Mouse (Mus musculus): Measurements from ENCODE around the gene Vti1a. TPM values are rescaled to one million over a fixed set of nuclear protein-coding genes. Genes with fewer than 3 reads are reported as not detected.

Vti1a gene
- total RNA-seq, 2 experiments from 2014 or later, result 61.6 to 63.4 TPM

DNA sequence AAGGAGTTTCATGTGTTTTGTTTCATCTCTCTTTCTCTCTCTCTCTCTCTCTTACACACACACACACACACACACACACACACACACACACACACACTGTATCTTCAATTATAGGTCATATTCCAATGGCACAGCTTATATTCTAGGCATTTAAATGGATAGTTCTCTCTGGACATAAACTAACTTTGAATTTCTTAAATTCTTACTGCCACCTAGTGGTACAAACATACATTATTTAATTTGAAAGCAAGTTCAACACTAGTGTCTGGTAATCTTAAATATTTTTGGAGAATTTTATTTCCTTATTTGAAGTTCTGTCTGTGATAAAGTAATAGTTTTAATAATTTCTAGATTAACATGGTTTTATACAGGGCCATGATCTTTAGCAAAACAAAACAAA is 11.1 kb upstream of the Vti1a start:
- DNase-seq (ENCODE audit: low spot score in 2 of 2), result no peak
- intact Hi-C loops (cut with DNase I), result no loop called here

DNA sequence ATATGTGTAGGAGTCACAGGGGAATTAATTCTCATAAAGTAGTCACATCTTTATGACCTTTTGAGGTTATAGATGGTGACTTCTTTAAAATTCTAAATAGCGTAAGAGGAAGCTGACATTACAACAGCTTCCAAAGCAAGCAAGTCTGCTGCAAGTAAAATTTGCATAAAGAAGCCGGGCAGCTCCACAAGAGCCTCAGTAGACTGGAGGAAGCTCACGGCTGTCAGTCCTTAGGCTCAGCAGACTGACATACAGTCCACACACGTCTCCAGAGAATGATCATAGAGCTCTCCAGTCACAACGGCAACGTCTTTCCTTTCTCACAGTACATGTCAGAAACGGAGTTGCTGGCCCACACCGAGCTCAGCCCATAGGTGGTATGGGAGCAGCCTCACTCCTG is 4.2 kb upstream of the Vti1a start:
- intact Hi-C loops (cut with DNase I), result loop anchor here (10.0 kb wide), 1 partner anchor 217 kb away; no protein-coding TSS in a partner anchor

DNA sequence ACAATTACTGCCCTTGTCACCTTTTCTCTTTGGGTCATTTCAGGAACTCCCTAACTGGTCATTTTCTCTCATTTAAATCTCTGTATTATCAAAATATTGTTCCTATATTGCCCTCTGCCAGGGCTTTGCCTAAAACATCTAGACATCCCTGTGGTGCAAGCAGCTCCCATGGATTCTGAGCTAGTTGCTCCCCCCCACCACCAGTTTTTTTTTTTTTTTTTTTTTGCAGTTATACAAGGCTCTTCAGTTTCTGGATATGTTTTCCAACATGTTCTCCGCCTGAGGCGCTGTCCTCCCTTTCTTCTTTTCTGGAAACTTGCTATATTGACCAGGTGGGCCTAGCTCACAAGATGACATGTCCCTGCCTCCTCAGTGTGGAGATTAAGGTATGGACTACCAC is 2.4 kb upstream of the Vti1a start:
- DNase-seq (ENCODE audit: low spot score in 2 of 2), result no peak
- intact Hi-C loops (cut with DNase I), result loop anchor here (10.0 kb wide), 1 partner anchor 219 kb away; no protein-coding TSS in a partner anchor

More for the DNA sequence above, 4.2 kb upstream of the Vti1a start:
- no peak for DNase-seq (ENCODE audit: low spot score in 2 of 2)

DNA sequence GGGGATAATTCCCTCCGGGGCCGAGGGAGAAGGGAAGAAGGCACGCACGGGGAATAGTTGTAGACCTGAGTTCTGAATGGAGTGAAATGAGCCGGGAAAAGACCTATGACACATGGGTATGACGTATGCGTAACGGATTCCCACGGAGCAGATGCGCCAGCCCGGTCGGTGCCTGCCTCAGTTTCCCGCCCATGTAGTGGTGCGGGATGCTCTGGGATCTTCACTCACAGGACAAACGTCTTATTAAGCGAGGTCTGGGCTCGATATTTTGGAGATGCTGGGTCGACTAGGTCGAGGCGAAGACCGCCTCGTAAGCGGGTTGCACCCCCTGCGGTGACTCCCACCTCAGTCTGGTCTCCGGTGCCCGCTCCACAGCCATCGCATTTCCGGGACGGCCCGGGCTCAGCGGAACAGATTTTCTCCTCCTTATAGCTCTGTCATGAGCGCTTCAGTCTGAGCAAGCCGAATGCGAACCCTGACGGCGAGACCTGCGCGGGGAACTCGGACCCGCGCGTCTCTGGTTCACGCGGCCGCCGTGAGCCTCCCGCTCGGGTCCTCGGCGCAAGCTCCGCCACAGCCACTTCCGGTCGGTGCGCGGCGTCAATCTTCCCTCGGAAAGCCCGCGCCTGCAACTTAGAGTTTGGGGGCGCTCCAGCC is 515 bp upstream of the Vti1a start, which contains the start of gene Zdhhc6:
TSS of gene Zdhhc6 (minus strand) at position 581 of the 657 bp plus-strand sequence.
- DNase-seq (ENCODE audit: low spot score in 2 of 2), result peak; percentile 82 to 89
- intact Hi-C loops (cut with DNase I), result loop anchor here (10.0 kb wide), 1 partner anchor 221 kb away; no protein-coding TSS in a partner anchor

DNA sequence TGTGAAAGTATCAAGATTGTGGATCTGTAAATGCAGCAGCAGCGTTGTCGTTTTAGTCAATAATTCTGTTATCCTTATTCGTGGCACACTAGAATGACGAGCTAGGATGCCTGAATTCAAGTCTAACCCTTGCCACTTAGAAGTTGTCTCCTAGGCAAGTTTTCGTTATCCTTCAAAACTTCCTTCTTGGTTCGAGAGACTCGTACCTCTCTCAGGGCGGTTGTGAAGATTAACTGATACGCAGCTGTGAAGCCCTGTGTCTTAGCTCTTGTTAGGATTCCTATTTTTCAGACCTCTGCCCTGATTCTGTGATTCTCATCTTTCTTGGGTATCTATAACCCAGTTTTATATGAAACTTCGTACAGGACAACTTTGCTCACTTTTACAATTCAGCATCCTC is 806 bp downstream of the Vti1a start:
- intact Hi-C loops (cut with DNase I), result loop anchor here (10.0 kb wide), 1 partner anchor 222 kb away; no protein-coding TSS in a partner anchor
- no peak for DNase-seq (ENCODE audit: low spot score in 2 of 2)

DNA sequence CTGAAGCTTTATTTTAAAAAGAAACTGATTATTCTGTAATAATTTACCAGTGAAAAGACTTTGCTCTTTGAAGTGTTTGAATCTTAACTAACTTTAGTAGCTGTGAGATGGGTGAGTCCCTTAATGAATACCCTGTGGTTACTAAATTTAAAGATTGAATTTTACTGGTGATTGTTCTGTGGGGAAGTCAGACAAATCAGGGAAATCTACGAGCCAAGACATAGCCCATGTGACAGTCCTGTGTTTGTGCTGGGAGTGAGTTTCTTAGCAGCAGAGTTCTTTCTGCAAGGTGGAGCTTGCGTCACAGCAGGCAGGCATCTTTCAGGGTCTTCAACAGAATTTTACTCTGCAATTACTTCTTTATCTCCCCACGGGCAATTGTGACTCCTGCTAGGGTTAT is 2.9 kb downstream of the Vti1a start:
- no peak for DNase-seq (ENCODE audit: low spot score in 2 of 2)
- intact Hi-C loops (cut with DNase I), result loop anchor here (10.0 kb wide), 1 partner anchor 224 kb away; no protein-coding TSS in a partner anchor

DNA sequence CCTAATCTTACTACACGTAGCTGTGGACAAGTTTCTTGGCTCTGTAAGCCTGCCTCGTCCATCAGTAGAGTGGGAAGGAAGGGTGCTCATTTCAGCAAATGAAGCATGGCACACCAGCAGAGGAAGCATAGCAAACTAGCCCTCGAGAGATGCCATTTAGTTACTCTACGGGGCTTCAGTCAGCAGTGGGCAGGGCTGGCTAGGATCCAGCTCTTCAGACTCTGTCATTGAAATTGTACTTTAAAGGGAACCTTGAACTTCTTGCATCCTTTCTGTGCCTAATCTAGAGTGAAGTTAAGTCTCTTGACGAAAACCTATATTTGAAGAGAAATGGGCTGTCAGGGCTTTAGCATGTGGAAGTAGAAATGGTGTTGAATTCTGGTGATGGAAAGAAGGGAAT is 3.4 kb downstream of the Vti1a start:
- no peak for DNase-seq (ENCODE audit: low spot score in 2 of 2)
- intact Hi-C loops (cut with DNase I), result loop anchor here (10.0 kb wide), 1 partner anchor 225 kb away; no protein-coding TSS in a partner anchor

DNA sequence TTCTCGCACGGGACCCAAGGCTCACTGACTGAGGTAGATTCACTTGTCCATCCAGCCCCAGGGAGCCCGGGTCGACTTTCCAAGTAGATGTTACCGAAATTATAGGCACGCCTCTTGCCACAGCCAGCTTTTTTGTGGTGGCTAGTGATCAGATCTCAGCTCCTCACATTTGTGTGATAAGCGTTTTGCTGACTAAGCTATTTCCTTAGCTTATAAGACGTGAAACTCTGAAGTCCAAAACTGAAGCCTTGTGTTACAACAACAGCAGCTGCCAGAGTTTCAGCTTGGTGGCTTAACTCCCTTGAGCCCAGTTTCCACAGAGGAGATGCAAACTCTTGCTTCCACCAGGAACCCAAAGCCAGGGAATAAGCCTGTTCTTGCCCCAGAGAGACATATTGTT is 6.5 kb downstream of the Vti1a start:
- intact Hi-C loops (cut with DNase I), result no loop called here
- no peak for DNase-seq (ENCODE audit: low spot score in 2 of 2)

DNA sequence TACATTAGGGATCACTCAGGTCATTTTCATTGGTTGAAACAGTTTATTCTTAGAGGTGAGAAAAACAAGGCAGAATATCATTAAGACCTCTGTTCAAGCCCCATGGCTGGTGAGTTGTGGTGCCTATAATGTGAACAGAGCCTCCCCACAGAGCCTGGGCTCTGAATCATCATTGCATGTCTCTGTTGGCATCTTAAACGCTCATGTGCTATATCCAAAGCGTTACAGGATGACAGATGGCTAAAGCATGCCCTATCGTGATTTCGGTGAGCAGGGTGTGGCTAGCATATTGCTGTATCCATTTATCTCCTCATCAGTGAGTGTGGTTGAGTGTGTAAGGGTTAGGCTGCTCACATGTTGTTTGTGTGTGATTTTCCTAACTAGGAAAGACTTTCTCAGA is 11.4 kb downstream of the Vti1a start:
- intact Hi-C loops (cut with DNase I), result no loop called here
- DNase-seq (ENCODE audit: low spot score in 2 of 2), result peak in 1 of 2 experiments; percentile 53

DNA sequence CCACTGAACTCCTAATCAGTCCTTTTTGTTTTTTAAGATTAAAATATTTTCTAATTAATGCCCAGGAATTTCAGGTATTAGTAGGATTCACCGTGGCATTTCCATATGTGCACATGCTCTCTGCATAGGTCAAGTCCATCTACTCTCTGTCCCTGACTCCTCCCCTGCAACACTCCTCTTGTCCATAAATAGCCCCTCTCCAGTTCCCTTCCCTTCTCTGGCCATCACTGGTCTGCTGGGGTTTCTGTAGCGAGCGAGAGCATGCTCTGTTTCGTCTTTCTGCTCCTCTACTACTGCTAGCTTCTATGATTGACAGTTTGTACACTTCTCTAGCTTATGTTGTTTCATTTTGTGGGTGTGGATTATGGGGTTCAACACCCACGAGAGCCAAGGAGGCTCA is 15.7 kb downstream of the Vti1a start:
- intact Hi-C loops (cut with DNase I), result loop anchor here (5.0 to 10.0 kb wide), 2 partner anchors 801 to 963 kb away; no protein-coding TSS in a partner anchor
- DNase-seq (ENCODE audit: low spot score in 2 of 2), result no peak

DNA sequence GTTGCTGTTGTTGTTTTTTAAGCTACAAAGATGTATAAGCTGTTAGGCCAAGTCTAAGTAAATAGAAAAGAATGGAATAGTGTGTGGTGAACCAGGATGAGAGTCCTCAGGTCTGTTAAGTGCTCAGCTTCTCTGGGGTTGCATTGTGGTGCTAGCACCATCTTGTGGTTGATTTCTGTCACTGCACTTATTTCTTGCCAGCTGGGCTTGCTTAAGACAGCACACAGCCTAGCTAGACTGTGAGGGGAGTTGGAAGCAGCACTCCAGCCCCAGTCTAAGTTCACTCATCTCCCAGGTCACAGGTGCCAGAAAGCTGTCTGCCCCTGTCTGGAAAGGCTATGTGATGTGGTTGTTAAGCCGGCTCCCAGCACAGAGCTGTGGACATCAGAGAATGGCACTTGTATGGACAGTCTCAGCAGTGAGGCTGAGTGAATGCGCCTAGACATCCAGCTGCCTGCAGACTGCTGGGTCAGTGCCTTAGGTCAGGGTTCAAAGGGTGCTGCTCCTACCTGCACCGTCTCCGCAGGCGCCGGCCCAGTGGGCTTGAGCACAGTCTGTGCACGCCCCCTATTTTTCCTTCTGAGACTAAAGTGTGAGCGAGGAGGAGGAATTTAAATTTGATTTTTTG is 16.7 kb downstream of the Vti1a start:
- peak; percentile 79 to 89 for DNase-seq (ENCODE audit: low spot score in 2 of 2)
- intact Hi-C loops (cut with DNase I), result loop anchor here (5.0 to 10.0 kb wide), 2 partner anchors 800 to 962 kb away; no protein-coding TSS in a partner anchor

DNA sequence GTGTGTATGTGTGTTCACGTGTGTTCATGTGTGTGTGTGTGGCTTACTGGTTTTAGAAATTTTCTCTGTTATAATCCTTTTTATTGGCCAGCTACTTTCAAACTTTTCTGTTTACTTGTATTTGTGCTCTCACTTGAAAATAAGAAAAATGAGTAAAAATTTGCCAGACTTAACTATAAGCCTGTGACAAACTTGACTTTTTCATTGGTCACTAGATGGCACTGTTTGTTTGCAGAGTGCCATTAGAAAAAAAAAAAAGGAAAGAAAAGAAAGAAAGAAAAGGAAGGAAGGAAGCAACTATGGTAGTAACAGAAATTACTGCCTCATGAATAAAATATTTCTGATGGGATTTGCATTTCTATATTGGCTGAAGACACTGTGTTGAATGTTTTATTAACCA is 19.8 kb downstream of the Vti1a start:
- peak in 1 of 2 experiments; percentile 40 for DNase-seq (ENCODE audit: low spot score in 2 of 2)
- intact Hi-C loops (cut with DNase I), result loop anchor here (2.0 to 10.0 kb wide), 4 partner anchors 406 to 959 kb away; partner anchors contain the start of gene Tcf7l2

DNA sequence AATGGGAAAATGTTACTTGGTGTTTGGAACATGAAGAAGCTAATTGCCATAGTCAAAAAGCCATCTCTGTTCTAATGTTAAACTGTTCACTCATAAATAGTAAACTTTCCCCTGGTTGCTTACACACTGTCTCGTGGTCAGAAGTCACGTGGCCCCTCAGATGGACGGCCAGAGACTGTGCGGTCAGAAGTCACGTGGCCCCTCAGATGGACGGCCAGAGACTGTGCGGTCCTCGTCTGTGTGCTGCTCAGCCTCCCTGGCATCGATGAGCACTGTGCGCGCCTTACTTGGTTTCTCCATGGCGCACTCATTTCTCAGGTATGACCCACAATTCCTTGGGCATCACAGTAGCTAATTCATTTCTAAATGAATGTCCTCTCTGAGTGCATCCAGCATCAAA is 20.3 kb downstream of the Vti1a start:
- DNase-seq (ENCODE audit: low spot score in 2 of 2), result no peak
- intact Hi-C loops (cut with DNase I), result loop anchor here (2.0 to 10.0 kb wide), 4 partner anchors 406 to 958 kb away; partner anchors contain the start of gene Tcf7l2

DNA sequence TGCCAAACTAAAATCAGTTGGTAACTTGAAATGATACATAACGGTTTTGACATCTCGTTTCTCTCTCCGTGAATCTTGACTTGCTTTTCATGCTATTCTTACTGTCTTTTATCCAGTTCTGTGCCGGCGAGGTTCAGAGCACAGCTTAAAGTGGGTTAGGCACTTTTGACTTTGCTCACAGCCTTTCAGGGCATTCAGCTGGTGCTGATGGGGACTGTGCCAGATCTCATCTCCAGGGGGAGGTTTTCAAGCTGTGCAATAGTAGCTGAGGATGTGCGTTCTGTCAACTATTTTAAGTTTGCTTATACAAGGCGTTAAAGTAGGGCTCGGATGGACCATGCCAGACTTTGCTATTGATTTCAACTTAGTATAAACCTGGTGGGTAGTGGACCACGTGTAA is 21.0 kb downstream of the Vti1a start:
- intact Hi-C loops (cut with DNase I), result loop anchor here (2.0 to 10.0 kb wide), 4 partner anchors 405 to 958 kb away; partner anchors contain the start of gene Tcf7l2
- DNase-seq (ENCODE audit: low spot score in 2 of 2), result no peak

DNA sequence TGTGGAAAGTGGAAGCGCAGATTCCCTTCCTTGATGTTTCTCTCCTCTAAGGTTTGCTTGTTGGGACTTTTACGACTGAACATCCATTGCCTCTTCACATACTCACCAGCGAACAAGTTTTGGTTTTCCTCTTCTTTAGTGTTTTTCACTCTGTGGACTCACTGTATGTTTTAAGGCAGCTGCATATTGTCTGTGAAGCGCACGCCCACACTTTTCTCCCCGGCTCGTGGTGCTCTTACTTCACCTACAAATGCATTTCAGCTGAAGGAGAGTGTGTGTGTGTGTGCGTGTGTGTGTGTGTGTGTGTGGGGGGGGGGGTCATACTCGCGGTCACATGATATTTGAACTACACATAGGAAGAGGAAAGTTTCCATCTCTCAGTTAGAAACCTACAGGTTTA is 21.6 kb downstream of the Vti1a start:
- DNase-seq (ENCODE audit: low spot score in 2 of 2), result peak in 1 of 2 experiments; percentile 39
- intact Hi-C loops (cut with DNase I), result loop anchor here (2.0 to 10.0 kb wide), 4 partner anchors 405 to 957 kb away; partner anchors contain the start of gene Tcf7l2

DNA sequence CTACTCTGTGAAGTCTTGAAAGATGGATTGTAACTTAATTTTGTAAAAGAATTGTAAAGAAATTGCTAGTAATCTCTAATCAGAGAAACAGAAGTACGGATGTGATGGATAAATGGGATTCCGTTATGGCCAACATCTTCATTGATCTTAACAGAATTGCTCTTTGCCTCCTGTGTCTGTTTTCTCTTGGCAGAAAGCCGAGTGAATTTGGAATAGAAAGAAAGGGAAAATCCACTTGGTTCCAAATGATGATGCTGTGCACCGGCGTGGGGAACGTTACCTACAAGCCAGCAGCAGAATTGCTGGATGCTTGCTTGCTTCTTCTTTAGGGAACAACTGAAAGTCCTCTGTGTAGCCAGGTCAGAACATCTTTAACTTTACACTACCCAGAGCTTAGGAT is 24.4 kb downstream of the Vti1a start:
- intact Hi-C loops (cut with DNase I), result no loop called here
- no peak for DNase-seq (ENCODE audit: low spot score in 2 of 2)

DNA sequence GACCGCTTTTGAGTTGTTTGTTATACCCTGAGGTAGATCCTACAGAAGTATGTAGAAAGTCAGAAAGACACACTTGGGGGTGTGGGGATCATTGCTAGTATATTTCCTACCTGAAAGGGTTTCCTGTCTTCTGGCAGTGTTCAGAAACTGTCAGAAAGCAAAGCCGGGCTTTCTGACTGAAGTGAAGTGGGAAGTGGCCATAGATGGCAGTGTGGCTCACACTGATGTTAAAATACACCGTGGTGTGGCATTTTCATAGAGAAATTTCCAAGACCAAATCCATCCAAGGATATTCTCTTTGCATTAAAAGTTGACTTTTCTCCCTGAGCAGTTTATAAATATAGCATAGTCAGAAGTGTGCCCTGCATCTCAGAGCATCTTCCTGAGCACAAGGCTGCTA is 25.3 kb downstream of the Vti1a start:
- intact Hi-C loops (cut with DNase I), result no loop called here
- no peak for DNase-seq (ENCODE audit: low spot score in 2 of 2)

DNA sequence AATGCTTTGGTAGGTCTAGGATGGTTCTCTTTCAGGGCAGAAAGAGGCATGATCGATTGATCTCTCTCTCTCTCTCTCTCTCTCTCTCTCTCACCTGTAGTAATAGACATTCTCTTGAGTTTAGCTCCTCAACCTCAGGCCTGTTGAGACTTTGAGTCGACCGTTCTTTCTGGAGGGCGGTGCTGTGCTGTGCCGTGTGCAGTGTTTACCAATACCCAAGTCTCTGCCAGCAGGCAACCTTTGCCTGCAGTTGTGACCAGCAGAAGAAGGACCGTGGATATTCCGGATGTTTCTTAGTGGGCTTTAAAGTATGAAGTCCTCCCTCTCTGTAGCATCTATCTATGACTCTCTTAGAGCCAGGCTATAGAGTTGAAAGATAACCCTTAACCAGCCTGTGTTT is 26.3 kb downstream of the Vti1a start:
- intact Hi-C loops (cut with DNase I), result no loop called here
- no peak for DNase-seq (ENCODE audit: low spot score in 2 of 2)

DNA sequence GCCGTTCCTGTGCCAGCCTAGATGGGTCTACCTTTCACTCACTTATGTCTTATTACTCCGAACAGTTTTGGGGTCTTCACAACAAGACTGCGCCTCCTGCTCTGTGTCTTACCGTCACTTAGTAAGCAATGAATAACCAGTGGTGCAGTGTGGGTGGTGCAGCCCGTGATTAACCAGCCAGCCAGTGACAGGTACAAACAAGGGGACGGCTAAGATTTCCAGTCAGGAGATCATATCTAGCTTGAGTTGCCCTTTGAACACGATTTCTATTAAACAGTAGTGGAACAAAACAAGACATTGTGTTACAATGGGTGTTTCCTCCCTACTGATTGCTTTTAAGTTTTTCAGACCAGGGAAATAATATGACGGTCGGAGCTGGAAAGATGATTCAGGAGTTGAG is 27.2 kb downstream of the Vti1a start:
- intact Hi-C loops (cut with DNase I), result no loop called here

DNA sequence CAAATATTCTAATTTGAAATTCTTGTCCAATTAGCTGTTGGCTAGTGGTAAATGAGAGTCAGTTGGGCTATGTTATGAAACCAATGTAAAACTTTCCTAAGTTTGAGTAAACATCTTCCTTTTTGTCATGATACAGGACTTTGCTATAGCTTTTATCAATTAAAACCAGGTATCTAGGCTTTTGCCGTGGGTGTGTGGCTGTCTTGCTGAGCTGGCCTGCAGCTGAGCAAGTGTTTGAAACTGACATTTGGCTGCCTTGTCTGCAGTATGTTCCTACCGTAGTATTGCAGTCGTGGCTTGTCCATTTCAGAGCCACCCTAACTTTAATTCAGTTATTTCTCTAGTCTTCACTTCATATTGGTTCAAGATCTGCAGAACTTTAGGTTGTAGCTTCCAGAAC is 32.1 kb downstream of the Vti1a start:
- DNase-seq (ENCODE audit: low spot score in 2 of 2), result no peak
- intact Hi-C loops (cut with DNase I), result no loop called here

More for the DNA sequence above, 27.2 kb downstream of the Vti1a start:
- no peak for DNase-seq (ENCODE audit: low spot score in 2 of 2)

Measured in left cerebral cortex, postnatal 25 days (tissue).